Mouse (Mus musculus) ES-E14 (cell line): Measurements from ENCODE around the gene App.

ENCODE experiments used
- CHD2 ChIP-seq: IDR thresholded peaks from 2 replicates; pipeline ENCODE4 v1.6.1; 2014; ENCODE audit warnings: mild to moderate bottlenecking, low read depth, low read length, inconsistent platforms
- HCFC1 ChIP-seq: IDR thresholded peaks from 2 replicates; pipeline ENCODE4 v1.6.1; 2012; ENCODE audit warnings: low read length, inconsistent platforms, borderline replicate concordance; ENCODE audit not compliant: insufficient read depth
- ZC3H11A ChIP-seq: IDR thresholded peaks from 2 replicates; pipeline ENCODE4 v1.6.1; 2012; ENCODE audit warnings: low read depth, mild to moderate bottlenecking, inconsistent platforms, low read length, borderline replicate concordance
- ZNF384 ChIP-seq: IDR thresholded peaks from 2 replicates; pipeline ENCODE4 v1.6.1; 2012; ENCODE audit warnings: low read depth, low read length, inconsistent platforms

DNA sequence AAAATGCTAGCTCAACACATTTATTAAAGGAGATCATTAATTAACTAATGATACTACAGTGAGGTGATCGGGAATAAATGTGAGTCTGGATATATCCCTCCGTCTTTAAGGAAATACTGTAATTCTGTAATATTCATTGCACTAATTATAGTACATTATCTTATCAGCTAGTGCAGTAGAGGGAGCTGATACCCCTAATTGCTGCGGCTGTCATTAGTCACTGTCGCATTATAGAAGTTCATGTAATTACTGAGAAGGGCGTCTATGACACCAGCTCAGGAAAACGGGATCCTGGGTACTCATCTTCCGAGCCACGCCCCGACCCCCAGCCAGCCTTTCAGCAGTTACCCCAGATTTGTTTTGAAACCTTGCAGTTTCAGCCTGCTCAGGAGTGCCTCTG lies 209.6 kb downstream of the App start:
- no peak for TF ChIP-seq HCFC1
- no peak for TF ChIP-seq ZC3H11A
- no peak for TF ChIP-seq CHD2
- no peak for TF ChIP-seq ZNF384
